Mouse (Mus musculus) c-Kit-positive CD71-positive TER-119-positive erythroid progenitor cells, embryonic 14.5 days (primary cell): ENCODE measurements around the gene Rtf2.

Experiments
- DNase-seq: peaks from one replicate; pipeline ENCODE4 v3.0.0-alpha.2; 2013; ENCODE audit warnings: low spot score

Rtf2 gene

GRCm38 (mm10) chr2:172440640-172441005 is 267 bp downstream of the Rtf2 start:
- DNase-seq = no peak

- peak; percentile 65 for DNase-seq
Observed at GRCm38 (mm10) chr2:172441176-172441575, 820 bp downstream of the Rtf2 start.

GRCm38 (mm10) chr2:172445617-172446016 is 5.3 kb downstream of the Rtf2 start:
- DNase-seq = no peak

GRCm38 (mm10) chr2:172447317-172447716 is 7.0 kb downstream of the Rtf2 start:
- DNase-seq = no peak

- DNase-seq = no peak
Observed at GRCm38 (mm10) chr2:172448329-172448728, 8.0 kb downstream of the Rtf2 start.

GRCm38 (mm10) chr2:172450640-172451039 is 10.3 kb downstream of the Rtf2 start:
- DNase-seq = no peak

- DNase-seq = no peak
Observed at GRCm38 (mm10) chr2:172452031-172452430, 11.7 kb downstream of the Rtf2 start.

- no peak for DNase-seq
Observed at GRCm38 (mm10) chr2:172452458-172452857, 12.1 kb downstream of the Rtf2 start.

GRCm38 (mm10) chr2:172458496-172458895 is 18.1 kb downstream of the Rtf2 start, which contains the start of gene Gcnt7:
TSS of gene Gcnt7 (minus strand) at chr2:172458596.
- no peak for DNase-seq

- DNase-seq = no peak
Observed at GRCm38 (mm10) chr2:172460647-172461046, 20.3 kb downstream of the Rtf2 start.

- DNase-seq = no peak
Observed at GRCm38 (mm10) chr2:172462813-172463212, 22.5 kb downstream of the Rtf2 start.

GRCm38 (mm10) chr2:172466427-172467132 is 26.2 kb downstream of the Rtf2 start:
- DNase-seq = no peak

GRCm38 (mm10) chr2:172467206-172467605 is 26.9 kb downstream of the Rtf2 start:
- DNase-seq = no peak

- DNase-seq = no peak
Observed at GRCm38 (mm10) chr2:172468346-172468819, 28.0 kb downstream of the Rtf2 start.

- DNase-seq = no peak
Observed at GRCm38 (mm10) chr2:172472318-172472717, 32.0 kb downstream of the Rtf2 start, which contains the start of gene Fam209. TSS of gene Fam209 (plus strand) at chr2:172472520.

- DNase-seq = no peak
Observed at GRCm38 (mm10) chr2:172473591-172473990, 33.2 kb downstream of the Rtf2 start.

- DNase-seq = peak; percentile 19
Observed at GRCm38 (mm10) chr2:172474970-172475369, 34.6 kb downstream of the Rtf2 start.

- DNase-seq = no peak
Observed at GRCm38 (mm10) chr2:172476707-172477260, 36.4 kb downstream of the Rtf2 start.

- no peak for DNase-seq
Observed at GRCm38 (mm10) chr2:172477350-172477749, 37.0 kb downstream of the Rtf2 start.

GRCm38 (mm10) chr2:172477860-172478259 is 37.5 kb downstream of the Rtf2 start:
- DNase-seq = peak; percentile 39

GRCm38 (mm10) chr2:172480296-172480695 is 39.9 kb downstream of the Rtf2 start:
- DNase-seq = no peak

- no peak for DNase-seq
Observed at GRCm38 (mm10) chr2:172481654-172482385, 41.5 kb downstream of the Rtf2 start.
